Mouse (Mus musculus): ENCODE data around the gene Amot. TPM values are rescaled to one million over a fixed set of nuclear protein-coding genes. Genes with fewer than 3 reads are reported as not detected.

The Amot gene
- polyA plus RNA-seq, 1 experiment from 2014 or later, result 11.0 TPM

- no peaks in the 10 kb centered on the region for H3K36me3 ChIP-seq
- no peak overlapping the region for H3K27ac ChIP-seq (replicated peaks)
- peaks cover 6% of the 10 kb centered on the region; the same call in 1 of the 2 replicates for H3K4me1 ChIP-seq (replicated peaks)
- no peak overlapping the region for H3K9ac ChIP-seq
- no peak for ATAC-seq (ENCODE audit: low read depth)
- no peaks in the 10 kb centered on the region for H3K27me3 ChIP-seq
- no peak overlapping the region; the same call in 1 of the 2 replicates for H3K4me2 ChIP-seq
- 47% methylated on average over 8 of the region's 8 CpGs for WGBS
- no peak overlapping the region for H3K4me3 ChIP-seq
- no peaks in the 10 kb centered on the region for H3K9me3 ChIP-seq
Observed at GRCm38 (mm10) chrX:145501666-145502355, 3.2 kb downstream of the Amot start.

GRCm38 (mm10) chrX:145499101-145499500 lies 5.9 kb downstream of the Amot start:
- peaks cover 5% of the 10 kb centered on the region; the same call in 1 of the 2 replicates for H3K4me1 ChIP-seq (replicated peaks)
- WGBS, result 43% methylated on average over 2 of the region's 2 CpGs
- H3K4me2 ChIP-seq, result no peak overlapping the region
- no peaks in the 10 kb centered on the region for H3K27me3 ChIP-seq
- H3K36me3 ChIP-seq, result no peaks in the 10 kb centered on the region
- no peak for ATAC-seq (ENCODE audit: low read depth)
- no peak overlapping the region for H3K27ac ChIP-seq (replicated peaks)
- H3K9ac ChIP-seq, result no peak overlapping the region
- H3K4me3 ChIP-seq, result no peak overlapping the region
- H3K9me3 ChIP-seq, result no peaks in the 10 kb centered on the region

- ATAC-seq (ENCODE audit: low read depth), result no peak
- H3K9me3 ChIP-seq, result no peaks in the 10 kb centered on the region
- no peak overlapping the region for H3K4me3 ChIP-seq
- H3K27ac ChIP-seq (replicated peaks), result no peak overlapping the region
- no peaks in the 10 kb centered on the region for H3K36me3 ChIP-seq
- 76% methylated on average over 4 of the region's 4 CpGs for WGBS
- H3K9ac ChIP-seq, result no peak overlapping the region
- H3K4me1 ChIP-seq (replicated peaks), result peaks cover under 1% of the 10 kb centered on the region; the same call in 1 of the 2 replicates
- H3K4me2 ChIP-seq, result no peak overlapping the region
- no peaks in the 10 kb centered on the region for H3K27me3 ChIP-seq
Observed at GRCm38 (mm10) chrX:145498691-145499090, 6.3 kb downstream of the Amot start.

GRCm38 (mm10) chrX:145497486-145497885 lies 7.5 kb downstream of the Amot start:
- H3K9ac ChIP-seq, result no peak overlapping the region
- no peak overlapping the region for H3K27ac ChIP-seq (replicated peaks)
- H3K4me3 ChIP-seq, result no peak overlapping the region
- no peak overlapping the region for H3K4me2 ChIP-seq
- 97% methylated on average over 6 of the region's 6 CpGs for WGBS
- no peaks in the 10 kb centered on the region for H3K36me3 ChIP-seq
- H3K27me3 ChIP-seq, result no peaks in the 10 kb centered on the region
- no peaks in the 10 kb centered on the region for H3K9me3 ChIP-seq
- H3K4me1 ChIP-seq (replicated peaks), result no peaks in the 10 kb centered on the region
- no peak for ATAC-seq (ENCODE audit: low read depth)

GRCm38 (mm10) chrX:145495381-145495780 lies 9.6 kb downstream of the Amot start:
- Histone ChIP-seq H3K4me3 (no peak overlapping the region), H3K4me2 (no peak overlapping the region), H3K27me3 (no peaks in the 10 kb centered on the region), H3K4me1 (replicated peaks) (no peaks in the 10 kb centered on the region), H3K36me3 (no peaks in the 10 kb centered on the region), H3K27ac (replicated peaks) (no peak overlapping the region), H3K9ac (no peak overlapping the region), H3K9me3 (no peaks in the 10 kb centered on the region)
- WGBS, result 85% methylated on average over 4 of the region's 4 CpGs
- no peak for ATAC-seq (ENCODE audit: low read depth)

- Histone ChIP-seq H3K4me2 (no peak overlapping the region), H3K9ac (no peak overlapping the region), H3K4me1 (replicated peaks) (no peaks in the 10 kb centered on the region), H3K27ac (replicated peaks) (no peak overlapping the region), H3K4me3 (no peak overlapping the region), H3K27me3 (no peaks in the 10 kb centered on the region), H3K9me3 (no peaks in the 10 kb centered on the region), H3K36me3 (peaks cover 5% of the 10 kb centered on the region; the same call in 1 of the 2 replicates)
- ATAC-seq (ENCODE audit: low read depth), result no peak
- WGBS, result 91% methylated on average over 1 of the region's 1 CpGs
Observed at GRCm38 (mm10) chrX:145490821-145491220, 14.2 kb downstream of the Amot start.

- no peak overlapping the region for H3K9ac ChIP-seq
- H3K4me2 ChIP-seq, result no peak overlapping the region
- H3K36me3 ChIP-seq, result peaks cover 5% of the 10 kb centered on the region; the same call in 1 of the 2 replicates
- no peaks in the 10 kb centered on the region for H3K4me1 ChIP-seq (replicated peaks)
- no peak overlapping the region for H3K27ac ChIP-seq (replicated peaks)
- H3K9me3 ChIP-seq, result no peaks in the 10 kb centered on the region
- no peaks in the 10 kb centered on the region for H3K27me3 ChIP-seq
- no peak overlapping the region for H3K4me3 ChIP-seq
- 85% methylated on average over 3 of the region's 3 CpGs for WGBS
- ATAC-seq (ENCODE audit: low read depth), result no peak
Observed at GRCm38 (mm10) chrX:145490417-145490816, 14.6 kb downstream of the Amot start.

- H3K27me3 ChIP-seq, result no peaks in the 10 kb centered on the region
- peaks cover 5% of the 10 kb centered on the region; the same call in 1 of the 2 replicates for H3K36me3 ChIP-seq
- H3K4me1 ChIP-seq (replicated peaks), result no peaks in the 10 kb centered on the region
- no peak overlapping the region for H3K4me3 ChIP-seq
- H3K9ac ChIP-seq, result no peak overlapping the region
- no peak for ATAC-seq (ENCODE audit: low read depth)
- no peak overlapping the region for H3K27ac ChIP-seq (replicated peaks)
- H3K9me3 ChIP-seq, result no peaks in the 10 kb centered on the region
- 77% methylated on average over 5 of the region's 5 CpGs for WGBS
- no peak overlapping the region for H3K4me2 ChIP-seq
Observed at GRCm38 (mm10) chrX:145489950-145490349, 15.0 kb downstream of the Amot start.

GRCm38 (mm10) chrX:145485495-145485894 lies 19.5 kb downstream of the Amot start:
- Histone ChIP-seq H3K4me2 (no peak overlapping the region), H3K36me3 (peaks cover 5% of the 10 kb centered on the region; the same call in 1 of the 2 replicates), H3K27ac (replicated peaks) (no peak overlapping the region), H3K4me1 (replicated peaks) (no peaks in the 10 kb centered on the region), H3K4me3 (no peak overlapping the region), H3K9me3 (no peaks in the 10 kb centered on the region), H3K27me3 (no peaks in the 10 kb centered on the region), H3K9ac (no peak overlapping the region)
- ATAC-seq (ENCODE audit: low read depth), result no peak
- WGBS, result 73% methylated on average over 4 of the region's 4 CpGs

- H3K27ac ChIP-seq (replicated peaks), result no peak overlapping the region
- no peaks in the 10 kb centered on the region for H3K9me3 ChIP-seq
- no peak for ATAC-seq (ENCODE audit: low read depth)
- H3K36me3 ChIP-seq, result peaks cover 5% of the 10 kb centered on the region; the same call in 1 of the 2 replicates
- 91% methylated on average over 7 of the region's 7 CpGs for WGBS
- no peak overlapping the region for H3K9ac ChIP-seq
- H3K4me3 ChIP-seq, result no peak overlapping the region
- H3K4me2 ChIP-seq, result no peak overlapping the region
- no peaks in the 10 kb centered on the region for H3K4me1 ChIP-seq (replicated peaks)
- H3K27me3 ChIP-seq, result no peaks in the 10 kb centered on the region
Observed at GRCm38 (mm10) chrX:145483486-145484055, 21.4 kb downstream of the Amot start.

- Histone ChIP-seq H3K9me3 (no peaks in the 10 kb centered on the region), H3K27me3 (no peaks in the 10 kb centered on the region), H3K27ac (replicated peaks) (no peak overlapping the region), H3K36me3 (peaks cover 5% of the 10 kb centered on the region; the same call in 1 of the 2 replicates), H3K4me3 (no peak overlapping the region), H3K4me1 (replicated peaks) (0 out of 2 replicates have a peak, but pooled peaks cover 8% of the 10 kb centered on the region), H3K4me2 (no peak overlapping the region), H3K9ac (no peak overlapping the region)
- no peak for ATAC-seq (ENCODE audit: low read depth)
- 82% methylated on average over 5 of the region's 5 CpGs for WGBS
Observed at GRCm38 (mm10) chrX:145482383-145482782, 22.6 kb downstream of the Amot start.

- Histone ChIP-seq H3K4me2 (no peak overlapping the region), H3K9me3 (no peaks in the 10 kb centered on the region), H3K27ac (replicated peaks) (no peak overlapping the region), H3K4me3 (no peak overlapping the region), H3K27me3 (no peaks in the 10 kb centered on the region), H3K9ac (no peak overlapping the region), H3K36me3 (no peaks in the 10 kb centered on the region), H3K4me1 (replicated peaks) (0 out of 2 replicates have a peak, but pooled peaks cover 8% of the 10 kb centered on the region)
- ATAC-seq (ENCODE audit: low read depth), result no peak
- 92% methylated on average over 10 of the region's 10 CpGs for WGBS
Observed at GRCm38 (mm10) chrX:145479942-145480341, 25.0 kb downstream of the Amot start.
